Mouse (Mus musculus) liver, postnatal 0 days (tissue): ENCODE data around the gene Hmgb4.

ENCODE experiments used
- CTCF ChIP-seq: sonication (generic); IDR thresholded peaks from 2 replicates; pipeline ENCODE4 v1.5.1; 2016; ENCODE audit warnings: antibody characterized with exemption, low read depth
- EP300 ChIP-seq: IDR thresholded peaks from 2 replicates; pipeline ENCODE4 v1.6.1; 2016; ENCODE audit warnings: antibody characterized with exemption, low read depth, mild to moderate bottlenecking

- no peak for TF ChIP-seq CTCF
- TF ChIP-seq EP300, result no peak
These were observed 27.3 kb downstream of the Hmgb4 start for GRCm38 (mm10) chr4:128233458-128233857.
